Mouse (Mus musculus): Measurements from ENCODE around the gene Wwox. TPM values are rescaled to one million over a fixed set of nuclear protein-coding genes. Genes with fewer than 3 reads are reported as not detected.

The Wwox gene
- total and polyA plus RNA-seq, 3 experiments, result 7.8 to 11.5 (median 9.1) TPM

DNA sequence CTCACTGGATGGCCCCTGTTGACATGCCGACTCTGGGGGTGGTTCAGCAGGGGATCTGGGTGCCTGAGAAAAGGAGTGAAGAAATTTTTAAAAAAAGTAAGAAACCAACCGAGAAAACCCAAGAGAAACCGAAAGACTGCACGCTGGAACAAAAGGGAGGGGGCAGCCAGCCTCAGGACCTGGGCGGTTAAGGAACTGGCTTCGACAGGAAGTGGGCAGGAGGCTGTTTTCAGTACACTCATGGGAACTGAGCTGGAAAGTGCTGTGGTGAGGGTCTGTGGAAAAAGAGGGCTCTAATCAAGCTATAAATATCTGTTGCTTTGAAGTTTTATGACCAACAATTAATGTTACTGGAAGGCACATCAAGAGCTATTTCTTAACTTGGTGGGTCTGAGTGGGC is 794.6 kb downstream of the Wwox start:
- no peak overlapping the region for H3K9ac ChIP-seq (ENCODE audit: insufficient read depth, low read depth)
- dilution Hi-C loops (cut with MboI; ENCODE audit: extremely low pct_ligation_motif_present, extremely low pct_unique_long_range_greater_than_20kb, low sequenced_read_pairs) (no loop called here), in situ Hi-C loops (cut with MboI; ENCODE audit: low pct_ligation_motif_present, low pct_unique_long_range_greater_than_20kb, low sequenced_read_pairs) (no loop called here)
- TF ChIP-seq MYC (IDR thresholded peaks at IDR 0.05; ENCODE audit: low read depth, low read length) (no peak), RAD21 (IDR thresholded peaks at IDR 0.05; ENCODE audit: low read depth, low read length) (no peak), ZKSCAN1 (IDR thresholded peaks at IDR 0.05; ENCODE audit: borderline replicate concordance, low read depth, low read length) (no peak), TBP (conservative IDR thresholded peaks at IDR 0.05; ENCODE audit: low read depth, low read length) (no peak), HCFC1 (IDR thresholded peaks at IDR 0.05; ENCODE audit: low read depth, low read length) (no peak), BHLHE40 (IDR thresholded peaks at IDR 0.05; ENCODE audit: low read depth, low read length) (no peak), E2F4 (IDR thresholded peaks at IDR 0.05; ENCODE audit: insufficient replicate concordance, low read depth, low read length) (no peak), POLR2A (IDR thresholded peaks at IDR 0.05; ENCODE audit: low read depth, low read length) (no peak), ZMIZ1 (IDR thresholded peaks at IDR 0.05; ENCODE audit: low read depth, low read length) (no peak), PAX5 (IDR thresholded peaks at IDR 0.05; ENCODE audit: low read length) (no peak), KAT2A (IDR thresholded peaks at IDR 0.05; ENCODE audit: insufficient replicate concordance, low read length) (no peak), RCOR1 (conservative IDR thresholded peaks at IDR 0.05; ENCODE audit: low read depth, low read length) (no peak), EP300 (IDR thresholded peaks at IDR 0.05; ENCODE audit: low read length) (no peak), MAX (IDR thresholded peaks at IDR 0.05; ENCODE audit: low read length) (no peak), MXI1 (IDR thresholded peaks at IDR 0.05; ENCODE audit: low read depth, low read length) (no peak)
- peaks cover 13% of the 10 kb centered on the region for H3K27me3 ChIP-seq (replicated peaks)
- H3K4me2 ChIP-seq (ENCODE audit: insufficient read depth, low read depth, poor library complexity, severe bottlenecking), result no peak overlapping the region
- no peaks in the 10 kb centered on the region for H3K79me2 ChIP-seq (replicated peaks; ENCODE audit: control insufficient read depth, extremely low read depth, insufficient read depth, poor library complexity, severe bottlenecking)
- no peaks in the 10 kb centered on the region for H3K36me3 ChIP-seq (replicated peaks in 1 of 2; ENCODE audit: control insufficient read depth in 1 of 2, insufficient read depth in 1 of 2, low read length in 1 of 2)
- no peaks in the 10 kb centered on the region for H3K9me3 ChIP-seq (replicated peaks; ENCODE audit: low read length)
- no peak overlapping the region for H3K27ac ChIP-seq (ENCODE audit: insufficient read depth, low read depth)
- peak; percentile 32 for DNase-seq (ENCODE audit: extremely low read depth)
- H3K4me3 ChIP-seq (replicated peaks in 1 of 3; ENCODE audit: low read depth in 2 of 3, low read length in 2 of 3, poor library complexity in 1 of 3), result no peak overlapping the region
- H3K4me1 ChIP-seq (ENCODE audit: control insufficient read depth in 1 of 2, insufficient read depth in 2 of 2), result peaks cover 0 to 13% of the 10 kb centered on the region in 2 experiments; a peak in 2 of 4 replicates

DNA sequence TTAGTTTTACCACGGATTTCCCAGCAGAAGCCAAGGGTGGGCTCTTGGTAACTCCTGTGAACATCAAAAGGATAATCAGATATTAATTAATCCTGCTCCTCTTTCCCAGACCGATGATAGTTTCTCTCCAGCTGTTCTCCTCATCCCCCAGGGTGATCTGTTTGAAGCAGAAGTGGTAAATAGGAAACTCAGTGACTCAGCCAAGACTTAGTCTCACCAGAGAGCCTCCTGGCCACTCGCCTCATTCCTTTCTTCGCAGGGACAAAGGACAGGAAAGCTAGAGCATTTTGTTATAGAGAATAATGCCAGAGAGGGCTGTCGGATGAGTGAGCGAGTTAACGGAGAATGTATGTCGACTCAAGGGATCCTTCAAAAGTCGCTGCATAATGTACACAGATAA is 798.1 kb downstream of the Wwox start:
- H3K9ac ChIP-seq (ENCODE audit: insufficient read depth, low read depth), result no peak overlapping the region
- in situ Hi-C loops (cut with MboI; ENCODE audit: low pct_ligation_motif_present, low pct_unique_long_range_greater_than_20kb, low sequenced_read_pairs), result no loop called here
- H3K27me3 ChIP-seq (replicated peaks), result peaks cover 24% of the 10 kb centered on the region
- H3K4me2 ChIP-seq (ENCODE audit: insufficient read depth, low read depth, poor library complexity, severe bottlenecking), result no peak overlapping the region
- H3K4me1 ChIP-seq (ENCODE audit: control insufficient read depth in 1 of 2, insufficient read depth in 2 of 2), result peaks cover 0 to 13% of the 10 kb centered on the region in 2 experiments; a peak in 2 of 4 replicates
- H3K79me2 ChIP-seq (replicated peaks; ENCODE audit: control insufficient read depth, extremely low read depth, insufficient read depth, poor library complexity, severe bottlenecking), result no peaks in the 10 kb centered on the region
- DNase-seq (ENCODE audit: extremely low read depth), result no peak
- H3K9me3 ChIP-seq (replicated peaks; ENCODE audit: low read length), result no peaks in the 10 kb centered on the region
- no peak for TF ChIP-seq EP300 (IDR thresholded peaks at IDR 0.05; ENCODE audit: low read length)
- TF ChIP-seq ZNF384 (IDR thresholded peaks at IDR 0.05; ENCODE audit: low read depth, low read length), result no peak
- no peak for TF ChIP-seq SIN3A (IDR thresholded peaks at IDR 0.05; ENCODE audit: low read length)
- TF ChIP-seq NRF1 (IDR thresholded peaks at IDR 0.05; ENCODE audit: low read depth, low read length), result no peak
- TF ChIP-seq USF1 (IDR thresholded peaks at IDR 0.05; ENCODE audit: low read depth, low read length), result no peak
- no peak for TF ChIP-seq ZKSCAN1 (IDR thresholded peaks at IDR 0.05; ENCODE audit: borderline replicate concordance, low read depth, low read length)
- dilution Hi-C loops (cut with MboI; ENCODE audit: extremely low pct_ligation_motif_present, extremely low pct_unique_long_range_greater_than_20kb, low sequenced_read_pairs), result no loop called here
- no peak overlapping the region for H3K27ac ChIP-seq (ENCODE audit: insufficient read depth, low read depth)
- no peak overlapping the region for H3K4me3 ChIP-seq (replicated peaks in 1 of 3; ENCODE audit: low read depth in 2 of 3, low read length in 2 of 3, poor library complexity in 1 of 3)
- H3K36me3 ChIP-seq (replicated peaks in 1 of 2; ENCODE audit: control insufficient read depth in 1 of 2, insufficient read depth in 1 of 2, low read length in 1 of 2), result no peaks in the 10 kb centered on the region
